Mouse (Mus musculus): ENCODE measurements around the gene Adora1.

Gene Adora1

GRCm38 (mm10) chr1:134152626-134153590 is 82.3 kb downstream of the Adora1 start:
- DNase-seq (ENCODE audit: low spot score) = no peak

- DNase-seq (ENCODE audit: low spot score) = peak; percentile 85
These were observed 83.4 kb downstream of the Adora1 start for GRCm38 (mm10) chr1:134151655-134152412.

- no peak for DNase-seq (ENCODE audit: low spot score)
These were observed 84.5 kb downstream of the Adora1 start for GRCm38 (mm10) chr1:134150745-134151144.

- DNase-seq (ENCODE audit: low spot score) = no peak
These were observed 85.2 kb downstream of the Adora1 start for GRCm38 (mm10) chr1:134150076-134150475.

Measured in testis, postnatal 10 days (tissue).